Mouse (Mus musculus) stomach, postnatal 0 days (tissue): ENCODE results near the gene Farsb.

Experiments used
- CTCF ChIP-seq: IDR thresholded peaks from 2 replicates; pipeline ENCODE4 v1.5.1; 2016; ENCODE audit warnings: antibody characterized with exemption, low read depth, mild to moderate bottlenecking, moderate library complexity
- EP300 ChIP-seq: optimal IDR thresholded peaks from 2 replicates; pipeline ENCODE3; 2016; ENCODE audit warnings: antibody characterized with exemption

DNA sequence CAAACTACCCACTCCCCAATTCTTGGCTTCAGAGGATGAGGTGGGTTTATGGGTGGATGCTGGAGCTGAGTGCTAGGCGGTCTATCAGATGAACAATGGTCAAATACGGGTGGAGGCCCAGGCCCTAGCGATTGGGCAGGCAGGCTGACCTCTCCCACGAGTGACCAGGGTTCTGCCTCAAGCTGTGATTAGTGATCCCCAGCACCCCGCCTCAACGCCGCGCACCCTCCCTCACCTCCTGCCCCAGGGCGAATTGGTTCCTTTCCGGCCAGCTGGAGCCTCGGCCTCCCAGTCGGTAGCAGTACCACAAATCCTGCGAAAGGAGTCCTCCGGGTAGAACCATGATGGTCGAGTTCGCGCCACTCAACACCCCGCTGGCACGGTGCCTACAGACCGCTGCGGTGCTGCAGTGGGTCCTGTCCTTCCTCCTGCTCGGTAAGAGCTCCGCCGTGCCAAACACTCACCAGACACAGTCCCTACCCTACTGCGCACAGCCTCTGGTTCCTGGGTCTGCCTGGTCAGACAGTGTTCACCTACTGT is 23.0 kb upstream of the Farsb start, which contains the start of gene BC035947:
- TF ChIP-seq EP300 (no peak), CTCF (no peak)
